Comparison of ENCODE assay signal across 10 mouse cellular contexts in the genomic region with DNA sequence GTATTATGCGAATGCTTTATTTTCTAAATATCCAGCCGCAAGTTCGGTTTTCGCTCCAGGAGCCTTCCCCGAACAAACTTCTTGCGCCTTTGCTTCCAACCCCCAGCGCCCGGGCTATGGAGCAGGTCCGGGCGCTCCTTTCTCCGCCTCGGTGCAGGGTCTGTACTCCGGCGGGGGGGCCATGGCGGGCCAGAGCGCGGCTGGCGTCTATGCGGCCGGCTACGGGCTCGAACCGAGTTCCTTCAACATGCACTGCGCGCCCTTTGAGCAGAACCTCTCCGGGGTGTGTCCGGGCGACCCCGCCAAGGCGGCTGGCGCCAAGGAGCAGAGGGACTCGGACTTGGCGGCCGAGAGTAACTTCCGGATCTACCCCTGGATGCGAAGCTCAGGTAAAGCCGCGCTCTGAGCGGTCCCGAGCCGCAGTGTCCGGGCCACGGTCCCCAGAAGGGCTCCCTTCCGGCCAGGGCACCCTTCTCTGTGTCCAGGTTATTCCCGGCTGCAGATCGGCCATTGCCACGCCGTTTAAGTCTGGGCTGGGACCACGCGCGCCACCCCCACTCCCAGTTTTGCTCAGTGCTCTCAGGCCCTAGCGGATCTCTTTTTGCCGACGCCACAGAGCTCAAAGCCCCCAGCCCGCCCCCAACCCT. TPM values are rescaled to one million over a fixed set of nuclear protein-coding genes. Genes with fewer than 3 reads are reported as not detected.
DNase-seq lines count a peak whose midpoint lies in the region; ATAC-seq and TF ChIP-seq lines count a peak whose summit lies in the region.
"Had no signal": no experiment of that assay in that cellular context is flagged by ENCODE, and none has a peak within 500 bp of the region (broad histone marks: within the 10 kb centered on the region; RNA-seq: fewer than 3 reads in every experiment).

No protein-coding gene starts in this region.

- DNase-seq in gastrocnemius, adult 2 months, result no peak
- DNase-seq in gastrocnemius, adult 8-10 months (ENCODE audit: low spot score in 2 of 2), result no peak
- no peak for DNase-seq in cerebellum, adult 9-11 months
- no peak for DNase-seq in layer of hippocampus, adult 9-10 months (ENCODE audit: low spot score)
- DNase-seq: cerebellum, postnatal 14 days had no signal

- H3K9me3 ChIP-seq in E14TG2a.4 (ENCODE audit: low read length), result no peaks in the 10 kb centered on the region
- no peaks in the 10 kb centered on the region for H3K9me3 ChIP-seq in hindbrain, embryonic 12.5 days (replicated peaks)
- H3K9me3 ChIP-seq in limb, embryonic 13.5 days, result no peaks in the 10 kb centered on the region

- intact Hi-C loops in gastrocnemius, adult 2 months (cut with DNase I), result no loop called here

- H3K36me3 ChIP-seq in E14TG2a.4 (ENCODE audit: insufficient read depth, low read length), result no peaks in the 10 kb centered on the region
- no peaks in the 10 kb centered on the region for H3K36me3 ChIP-seq in hindbrain, embryonic 12.5 days
- H3K36me3 ChIP-seq in limb, embryonic 13.5 days, result no peaks in the 10 kb centered on the region

- H3K9ac ChIP-seq in hindbrain, embryonic 12.5 days, result peak overlapping the region; percentile 29; the same call in 1 of the 2 replicates
- H3K9ac ChIP-seq in limb, embryonic 13.5 days, result no peak overlapping the region

- no peak for ATAC-seq in hindbrain, embryonic 12.5 days (ENCODE audit: low FRiP score)
- no peak for ATAC-seq in limb, embryonic 13.5 days (ENCODE audit: low FRiP score, low read depth)
- ATAC-seq in megakaryocyte-erythroid progenitor cell, adult 5-6 weeks (replicated peaks; ENCODE audit: low FRiP score, low TSS enrichment, poor library complexity, severe bottlenecking), result no peak

- no peak for TF ChIP-seq CTCF in gastrocnemius, adult 2 months (IDR thresholded peaks at IDR 0.05)
- TF ChIP-seq CTCF in E14TG2a.4 (conservative IDR thresholded peaks at IDR 0.05; ENCODE audit: low read length), result no peak

- H3K27ac ChIP-seq in gastrocnemius, adult 2 months, result peak overlapping the region; percentile 89
- H3K27ac ChIP-seq in hindbrain, embryonic 12.5 days, result peak overlapping the region; percentile 66
- H3K27ac ChIP-seq in limb, embryonic 13.5 days, result no peak overlapping the region; the same call in 1 of the 2 replicates

- peak overlapping the region; percentile 73 for H3K4me3 ChIP-seq in gastrocnemius, adult 2 months
- peak overlapping the region; percentile 74 for H3K4me3 ChIP-seq in E14TG2a.4 (replicated peaks; ENCODE audit: low read length)
- peak overlapping the region; percentile 34 for H3K4me3 ChIP-seq in hindbrain, embryonic 12.5 days
- H3K4me3 ChIP-seq in limb, embryonic 13.5 days, result peak overlapping the region; percentile 36
- H3K4me3 ChIP-seq: myocyte had no signal

- peaks cover 52% of the 10 kb centered on the region for H3K4me1 ChIP-seq in E14TG2a.4 (replicated peaks; ENCODE audit: low read depth, low read length)
- peaks cover 14% of the 10 kb centered on the region; the same call in 1 of the 2 replicates for H3K4me1 ChIP-seq in hindbrain, embryonic 12.5 days
- H3K4me1 ChIP-seq in limb, embryonic 13.5 days, result peaks cover 19% of the 10 kb centered on the region

- H3K27me3 ChIP-seq in E14TG2a.4 (ENCODE audit: insufficient read depth, low read length), result peaks cover 97% of the 10 kb centered on the region
- peaks cover 97% of the 10 kb centered on the region for H3K27me3 ChIP-seq in hindbrain, embryonic 12.5 days
- peaks cover 98% of the 10 kb centered on the region for H3K27me3 ChIP-seq in limb, embryonic 13.5 days

- peak overlapping the region; percentile 44 for H3K4me2 ChIP-seq in hindbrain, embryonic 12.5 days (replicated peaks)
- peak overlapping the region; percentile 55 for H3K4me2 ChIP-seq in limb, embryonic 13.5 days (replicated peaks)

- WGBS in hindbrain, embryonic 12.5 days, result under 1% methylated on average over 55 of the region's 55 CpGs
- under 1% methylated on average over 55 of the region's 55 CpGs for WGBS in limb, embryonic 13.5 days

RNA-seq across cellular contexts. Expression of a gene that starts 0.4 kb away (rescaled TPM):
- under 1 TPM; 0.47 to 0.56 TPM for total RNA-seq in gastrocnemius, adult 2 months (2021)
- total RNA-seq in gastrocnemius, adult 8-10 months (2022), result 1 to 10 TPM in 1 of 4 experiments, under 1 TPM in 2, not detected in 1; 0.52 to 1.0 (median 0.94) TPM
- polyA plus RNA-seq in hindbrain, embryonic 12.5 days (2016; fragmentation: Nextera tagmentation; extraction: Ambion mirVana), result 9.6 and 11.0 TPM in 2 replicates
- 2.0 and 2.2 TPM in 2 replicates for polyA plus RNA-seq in limb, embryonic 13.5 days (2015; fragmentation: Nextera tagmentation; extraction: Ambion mirVana)
- total RNA-seq in megakaryocyte-erythroid progenitor cell, adult 5-6 weeks (2014; fragmentation: Nextera tagmentation), result not detected in 2 replicates
- not detected in 2 replicates for total RNA-seq in megakaryocyte-erythroid progenitor cell, adult 5-6 weeks (2017)

RNA-seq across cellular contexts. Expression of a gene that starts 5.2 kb away (rescaled TPM):
- total RNA-seq in gastrocnemius, adult 2 months (2021), result under 1 TPM; 0.14 to 0.23 TPM
- under 1 TPM in 2 of 4 experiments, not detected in 2; 0.11 to 0.19 TPM for total RNA-seq in gastrocnemius, adult 8-10 months (2022)
- 4.4 and 8.1 TPM in 2 replicates for polyA plus RNA-seq in hindbrain, embryonic 12.5 days (2016; fragmentation: Nextera tagmentation; extraction: Ambion mirVana)
- 0.17 and 0.32 TPM in 2 replicates for polyA plus RNA-seq in limb, embryonic 13.5 days (2015; fragmentation: Nextera tagmentation; extraction: Ambion mirVana)
- not detected in 2 replicates for total RNA-seq in megakaryocyte-erythroid progenitor cell, adult 5-6 weeks (2014; fragmentation: Nextera tagmentation)
- not detected in 2 replicates for total RNA-seq in megakaryocyte-erythroid progenitor cell, adult 5-6 weeks (2017)

RNA-seq across cellular contexts. Expression of a gene that starts 5.4 kb away (rescaled TPM):
- total RNA-seq in gastrocnemius, adult 2 months (2021), result under 1 TPM; 0.56 to 0.64 TPM
- total RNA-seq in gastrocnemius, adult 8-10 months (2022), result under 1 TPM in 3 of 4 experiments, not detected in 1; 0.29 to 0.77 (median 0.31) TPM
- polyA plus RNA-seq in hindbrain, embryonic 12.5 days (2016; fragmentation: Nextera tagmentation; extraction: Ambion mirVana), result 60.0 and 64.5 TPM in 2 replicates
- polyA plus RNA-seq in limb, embryonic 13.5 days (2015; fragmentation: Nextera tagmentation; extraction: Ambion mirVana), result 0.59 and 1.4 TPM in 2 replicates
- total RNA-seq in megakaryocyte-erythroid progenitor cell, adult 5-6 weeks (2014; fragmentation: Nextera tagmentation), result not detected in 2 replicates
- total RNA-seq in megakaryocyte-erythroid progenitor cell, adult 5-6 weeks (2017), result 0.72 TPM in 1 of 2 replicates, not detected in the other
- polyA plus RNA-seq: myocyte had no signal

RNA-seq across cellular contexts. Expression of a gene that starts 15.6 kb away (rescaled TPM):
- under 1 TPM in 1 of 2 experiments, not detected in 1; 0.14 TPM for total RNA-seq in gastrocnemius, adult 2 months (2021)
- under 1 TPM in 3 of 4 experiments, not detected in 1; 0.12 to 0.24 (median 0.19) TPM for total RNA-seq in gastrocnemius, adult 8-10 months (2022)
- polyA plus RNA-seq in hindbrain, embryonic 12.5 days (2016; fragmentation: Nextera tagmentation; extraction: Ambion mirVana), result 0.36 and 0.46 TPM in 2 replicates
- 1.1 and 1.3 TPM in 2 replicates for polyA plus RNA-seq in limb, embryonic 13.5 days (2015; fragmentation: Nextera tagmentation; extraction: Ambion mirVana)
- total RNA-seq in megakaryocyte-erythroid progenitor cell, adult 5-6 weeks (2014; fragmentation: Nextera tagmentation), result not detected in 2 replicates
- not detected in 2 replicates for total RNA-seq in megakaryocyte-erythroid progenitor cell, adult 5-6 weeks (2017)

RNA-seq across cellular contexts. Expression of a gene that starts 16.3 kb away (rescaled TPM):
- total RNA-seq in gastrocnemius, adult 2 months (2021), result under 1 TPM; 0.26 to 0.28 TPM
- under 1 TPM; 0.29 to 0.49 (median 0.37) TPM for total RNA-seq in gastrocnemius, adult 8-10 months (2022)
- polyA plus RNA-seq in hindbrain, embryonic 12.5 days (2016; fragmentation: Nextera tagmentation; extraction: Ambion mirVana), result 74.3 and 126 TPM in 2 replicates
- 0.97 and 1.5 TPM in 2 replicates for polyA plus RNA-seq in limb, embryonic 13.5 days (2015; fragmentation: Nextera tagmentation; extraction: Ambion mirVana)
- total RNA-seq in megakaryocyte-erythroid progenitor cell, adult 5-6 weeks (2014; fragmentation: Nextera tagmentation), result not detected in 2 replicates
- total RNA-seq in megakaryocyte-erythroid progenitor cell, adult 5-6 weeks (2017), result not detected in 2 replicates
- polyA plus RNA-seq: myocyte had no signal
